Mouse (Mus musculus) embryo, embryonic 11 days (tissue): Measurements from ENCODE around the gene Gm10401.

ENCODE experiments used
- DNase-seq: peaks from one replicate; pipeline ENCODE4 v3.0.0-alpha.2; 2015

Gm10401 gene

DNA sequence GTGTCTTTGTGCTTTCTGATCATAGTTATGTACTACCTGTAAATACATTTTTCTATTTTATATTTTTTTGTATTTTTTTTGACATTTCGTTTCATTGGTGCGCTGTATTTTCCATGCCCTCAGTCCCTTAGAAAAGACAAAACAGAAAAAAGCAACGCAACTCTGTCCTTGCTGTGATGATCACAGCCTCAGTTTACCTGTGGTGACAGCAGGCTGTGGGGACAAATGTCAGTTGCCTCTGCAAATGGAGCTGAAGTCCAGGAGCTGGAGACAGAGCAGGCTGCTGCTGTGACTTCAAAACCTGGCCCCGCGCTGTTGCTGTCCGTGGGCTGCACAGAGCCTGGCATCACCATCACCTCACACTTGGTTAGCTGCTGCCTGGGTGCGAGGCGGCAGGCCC is at the start of gene Gm10401:
Gene Gm10401, minus strand, starts transcription at position 101 of the 400 bp plus-strand sequence.
- DNase-seq, result no peak

DNA sequence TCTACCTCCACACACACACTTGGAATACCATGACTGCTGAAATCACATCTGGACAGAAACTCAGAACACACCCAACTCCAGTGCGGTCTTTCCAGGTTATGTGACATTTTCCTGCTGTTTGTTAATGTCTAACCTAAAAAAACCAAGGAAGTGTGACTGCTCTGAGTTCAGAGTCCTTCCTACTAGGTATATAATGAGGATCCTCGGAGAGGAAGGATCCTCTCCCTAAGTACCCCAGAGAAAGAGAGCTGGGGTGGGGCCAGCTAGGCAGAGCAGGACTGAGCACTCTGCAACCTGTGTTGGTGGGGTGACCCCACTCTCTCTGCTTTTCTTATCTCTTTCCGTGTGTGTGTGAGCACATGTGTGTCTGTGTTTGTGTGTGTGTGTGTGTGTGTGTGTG is 49.3 kb upstream of the Gm10401 start:
- no peak for DNase-seq

DNA sequence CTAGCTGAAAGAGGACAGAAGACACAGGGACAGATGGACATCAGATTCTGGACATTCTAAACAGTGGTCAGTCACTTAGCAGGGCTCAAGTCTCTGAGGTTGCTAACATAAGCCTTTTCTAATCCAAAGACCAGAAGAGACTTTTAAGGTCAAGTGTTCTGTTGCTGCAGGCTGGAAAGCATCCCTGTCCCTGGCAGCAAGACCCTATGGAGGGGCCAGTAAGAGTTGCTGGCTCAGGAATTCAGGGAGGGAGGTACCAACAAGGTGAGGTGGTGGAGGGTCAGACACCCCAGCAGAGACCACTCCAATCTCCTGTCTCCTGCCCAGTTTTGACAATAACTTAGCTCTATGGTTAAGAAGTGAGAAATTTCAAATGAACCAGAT is 48.6 kb upstream of the Gm10401 start:
- no peak for DNase-seq

DNA sequence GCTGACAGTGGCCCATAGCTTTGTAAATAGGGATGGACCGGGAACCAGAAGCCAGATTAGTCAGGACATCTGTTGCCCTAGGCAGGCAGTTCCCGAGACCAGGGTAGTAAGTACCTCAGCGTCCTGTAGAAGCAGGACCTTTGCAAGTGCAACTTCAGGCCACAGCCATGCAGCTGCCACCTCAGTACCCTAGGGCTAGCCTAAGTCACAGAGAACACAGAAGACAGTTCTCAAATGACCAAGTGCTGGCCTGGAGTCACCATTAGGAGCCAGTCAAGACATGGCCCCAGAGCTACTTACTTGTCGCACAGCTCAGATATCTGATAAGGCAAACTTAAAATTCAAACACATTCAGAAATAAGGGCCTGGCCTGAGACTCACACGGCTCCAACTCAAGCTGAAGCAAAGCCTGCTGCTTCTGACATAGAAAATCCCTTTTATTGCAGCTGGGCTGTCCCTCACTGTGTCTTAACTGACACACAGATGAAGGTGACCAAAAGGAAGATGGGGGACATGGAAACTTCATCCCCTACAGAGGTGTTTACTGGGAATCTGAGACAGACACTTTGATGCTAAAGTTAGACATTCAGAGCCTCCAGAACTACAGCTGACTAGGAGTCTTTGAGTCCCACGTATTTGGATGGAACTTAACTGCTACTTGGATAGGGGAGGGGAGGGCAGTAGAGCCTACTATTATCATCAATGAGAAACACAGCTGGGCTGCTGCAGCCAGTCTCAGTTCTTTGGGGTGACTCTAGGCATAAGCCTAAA is 48.1 kb upstream of the Gm10401 start:
- no peak for DNase-seq

DNA sequence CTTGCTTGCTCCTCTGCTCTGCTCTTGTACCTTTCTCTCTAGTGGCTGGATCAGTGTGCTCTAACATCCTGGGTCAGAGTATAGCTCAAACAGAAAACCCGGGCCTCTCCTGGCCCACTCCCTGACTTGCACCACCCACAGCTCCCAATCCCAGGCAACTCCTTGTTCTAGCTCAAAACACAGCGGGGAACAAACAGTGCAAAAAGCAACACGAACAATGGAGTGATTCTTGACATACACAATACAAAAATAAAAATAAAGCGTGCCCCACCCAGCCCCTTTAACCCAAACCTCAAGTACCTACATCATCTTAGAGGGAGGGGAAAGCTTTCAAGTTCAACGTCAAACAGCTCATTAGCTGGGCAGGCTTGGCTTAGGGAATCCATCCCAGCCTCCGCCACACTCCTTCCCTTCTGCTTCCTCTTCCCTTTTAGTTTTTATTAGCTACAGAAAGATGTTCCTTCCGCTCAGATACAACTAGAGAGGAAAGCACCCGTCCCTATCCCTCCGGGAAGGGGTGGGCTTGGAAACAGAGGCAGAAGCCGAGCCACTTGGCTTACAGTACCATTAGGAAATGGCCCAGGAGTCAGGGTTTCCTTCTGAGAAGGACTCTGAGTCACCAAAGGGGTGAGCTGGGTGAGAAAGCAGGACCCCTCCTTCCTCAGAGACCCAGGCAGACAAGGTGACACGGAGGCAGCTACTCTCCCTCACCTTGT is 47.3 kb upstream of the Gm10401 start:
- no peak for DNase-seq

DNA sequence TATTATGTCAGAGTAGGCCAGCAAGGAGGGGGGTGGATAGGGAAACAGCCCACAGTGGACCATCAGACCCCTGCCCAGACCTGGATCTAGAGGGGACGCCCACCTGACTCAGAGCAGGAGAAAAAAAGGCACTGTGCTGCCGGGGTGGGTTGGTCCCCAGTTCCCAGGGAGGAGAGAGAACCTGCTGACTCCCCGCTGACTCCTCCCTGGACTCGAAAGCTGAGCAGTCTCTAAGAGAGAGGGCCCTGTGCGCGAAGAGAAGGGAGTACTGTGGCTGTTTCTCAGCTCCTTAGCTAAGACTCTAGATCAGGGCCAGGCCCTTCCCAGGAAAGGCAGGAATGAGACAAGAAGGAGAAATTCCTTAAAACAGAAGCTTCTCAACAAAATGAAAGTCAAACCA is 46.4 kb upstream of the Gm10401 start:
- DNase-seq, result no peak

DNA sequence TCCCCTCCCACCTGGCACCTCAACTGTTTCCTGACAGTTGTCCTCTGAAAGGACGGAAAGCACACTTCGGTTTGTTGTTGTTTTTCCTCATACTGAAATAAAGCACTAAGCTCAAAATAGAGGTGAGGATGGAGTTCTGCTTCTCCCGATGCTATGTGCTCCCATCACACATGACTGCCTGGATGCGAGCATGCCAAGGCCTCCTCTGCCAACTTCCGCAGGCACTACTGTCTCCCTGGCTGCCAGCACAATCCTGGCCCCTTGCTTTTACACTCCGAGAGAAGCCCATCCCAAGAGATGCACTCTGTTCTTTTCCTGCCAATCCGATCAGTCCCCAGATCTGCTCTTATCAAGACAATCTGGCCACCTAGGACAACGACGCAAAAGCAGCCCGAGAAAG is 45.5 kb upstream of the Gm10401 start:
- DNase-seq, result no peak

DNA sequence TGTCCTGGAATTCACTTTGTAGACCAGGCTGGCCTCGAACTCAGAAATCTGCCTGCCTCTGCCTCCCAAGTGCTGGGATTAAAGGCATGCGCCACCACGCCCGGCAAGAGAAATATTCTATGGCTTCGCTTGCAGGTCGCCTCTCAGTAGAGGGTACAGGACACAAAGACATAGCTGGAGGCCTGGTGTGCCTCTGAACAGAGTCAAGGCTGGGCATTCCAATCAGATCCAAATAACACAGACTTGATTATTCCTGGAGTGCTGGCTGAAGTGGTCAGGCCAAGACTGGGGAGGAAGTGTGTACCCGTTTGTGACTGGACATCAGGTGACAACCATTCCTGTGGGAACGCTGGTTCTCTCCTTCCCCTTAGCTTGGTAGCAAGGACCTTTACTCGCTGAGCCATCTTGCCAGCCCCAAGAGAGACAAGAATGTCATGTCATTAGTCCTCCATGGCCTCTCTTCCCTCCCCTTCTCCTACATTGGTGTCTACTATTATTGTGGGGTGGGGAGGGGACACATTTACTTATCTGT is 44.1 kb upstream of the Gm10401 start:
- DNase-seq, result no peak

DNA sequence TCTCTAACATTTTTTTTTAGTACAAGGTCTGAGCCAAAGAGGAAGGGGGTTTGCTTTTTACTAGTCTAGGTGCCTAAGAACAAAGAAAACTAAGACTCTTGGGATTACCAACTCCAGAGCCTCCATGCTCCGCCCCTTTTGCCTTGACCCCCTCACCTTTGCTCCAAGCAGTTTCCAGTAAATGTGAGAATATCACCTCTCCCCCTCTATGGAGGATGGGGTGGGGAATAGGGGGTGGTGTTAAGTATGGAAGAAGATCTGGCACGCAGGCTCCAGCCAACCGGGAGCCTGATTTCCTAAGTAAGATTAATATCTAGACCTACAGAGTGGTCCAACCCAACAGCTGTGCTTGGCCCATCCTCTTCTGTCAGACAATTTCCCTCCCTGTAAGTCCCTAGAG is 42.6 kb upstream of the Gm10401 start:
- no peak for DNase-seq

DNA sequence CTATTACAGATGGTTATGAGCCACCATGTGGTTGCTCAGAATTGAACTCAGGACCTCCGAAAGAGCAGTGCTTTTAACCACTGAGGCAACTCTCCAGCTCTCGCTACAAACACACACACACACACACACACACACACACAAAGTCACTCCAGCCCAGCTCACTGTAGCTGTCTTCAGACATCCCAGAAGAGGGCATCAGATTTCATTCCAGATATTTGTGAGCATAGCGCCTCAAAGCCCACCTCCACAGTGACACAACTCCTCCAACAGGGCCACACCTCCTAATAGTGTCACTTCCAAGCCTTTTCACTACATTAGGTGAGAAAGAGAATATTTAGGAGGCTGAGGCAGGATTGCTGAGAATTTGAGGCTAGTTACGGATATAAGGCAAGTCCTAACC is 41.0 kb upstream of the Gm10401 start:
- DNase-seq, result no peak

DNA sequence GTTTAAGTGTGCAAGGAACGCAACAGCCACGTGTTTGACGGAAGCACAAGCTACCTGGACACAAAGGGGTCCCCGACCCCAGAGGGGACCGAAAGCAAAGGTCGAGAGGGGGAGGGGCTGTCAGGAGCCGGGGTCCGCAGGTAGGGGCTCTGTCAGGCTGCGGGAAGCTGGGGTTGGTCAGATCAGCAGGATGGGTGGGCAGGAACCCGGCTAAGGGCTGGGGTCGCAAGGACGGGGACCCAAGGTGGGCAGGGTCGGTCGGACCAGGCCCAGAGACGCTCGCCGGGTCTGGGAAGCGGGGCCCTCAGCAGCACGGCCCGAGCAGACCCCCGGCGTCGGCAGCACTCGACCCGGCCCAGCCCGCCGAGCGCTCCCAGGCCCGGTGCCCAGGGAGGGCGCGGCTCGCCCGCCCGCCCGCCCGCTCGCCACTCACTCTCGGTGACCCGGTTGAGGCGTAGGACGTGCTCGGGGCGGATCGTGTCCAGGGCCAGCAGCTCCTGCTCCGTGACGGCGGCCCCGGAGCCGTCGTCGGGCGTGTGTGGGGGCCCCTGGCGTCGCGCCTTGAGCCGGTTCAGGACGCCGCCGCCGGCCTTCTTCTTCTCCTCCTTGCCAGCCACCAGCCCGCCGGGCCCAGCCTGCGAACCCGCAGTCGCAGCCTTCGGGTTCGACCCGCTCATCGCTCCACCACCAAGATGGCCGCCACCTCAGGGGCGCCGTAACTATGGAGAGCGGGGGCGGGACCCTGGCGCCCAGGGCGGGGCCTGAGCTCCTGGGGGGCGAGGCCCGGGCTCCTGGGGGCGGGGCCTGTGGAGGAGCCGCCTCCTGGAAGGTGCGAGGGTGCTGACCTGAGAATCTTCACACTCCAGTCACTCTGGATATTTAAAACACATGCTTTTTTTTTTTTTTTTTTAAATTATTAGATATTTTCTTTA is 36.4 kb upstream of the Gm10401 start, which contains the start of gene Unc119b:
Gene Unc119b, minus strand, starts transcription at position 742 of the 932 bp plus-strand sequence.
- DNase-seq, result peak; percentile 94

DNA sequence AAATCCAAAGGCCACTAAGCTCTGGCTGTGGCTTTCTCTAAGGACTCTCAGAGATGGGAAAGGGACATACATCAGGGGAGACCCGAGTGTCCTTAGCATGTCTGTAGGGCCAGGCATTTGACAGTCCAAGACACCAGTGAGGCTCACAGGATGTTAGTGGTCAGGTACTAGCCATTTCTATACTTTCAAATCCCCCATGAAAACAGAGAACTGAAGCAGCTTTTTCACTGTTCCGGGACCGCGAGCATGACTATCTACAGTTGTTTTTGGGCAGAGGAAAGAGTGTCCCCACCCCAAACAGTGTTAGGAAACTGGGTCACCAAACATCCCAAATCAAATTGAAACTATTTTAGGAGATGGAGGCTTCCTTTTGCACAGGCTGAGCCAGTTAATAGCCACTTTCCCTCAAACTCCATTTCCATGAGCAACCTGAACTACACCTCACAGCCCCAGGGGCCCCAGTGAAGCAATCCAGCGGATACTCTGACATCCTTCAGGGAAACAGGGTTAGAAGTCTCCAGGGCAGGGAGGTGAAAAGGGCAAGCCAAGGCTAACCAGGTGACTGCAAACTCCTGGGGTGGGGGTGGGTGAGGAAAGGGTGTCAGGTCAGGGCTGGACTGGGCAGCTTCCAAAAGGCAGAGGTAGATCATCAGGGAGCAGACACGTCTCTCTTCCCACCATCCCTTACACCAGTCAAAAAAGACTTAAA is 35.4 kb upstream of the Gm10401 start:
- DNase-seq, result no peak

DNA sequence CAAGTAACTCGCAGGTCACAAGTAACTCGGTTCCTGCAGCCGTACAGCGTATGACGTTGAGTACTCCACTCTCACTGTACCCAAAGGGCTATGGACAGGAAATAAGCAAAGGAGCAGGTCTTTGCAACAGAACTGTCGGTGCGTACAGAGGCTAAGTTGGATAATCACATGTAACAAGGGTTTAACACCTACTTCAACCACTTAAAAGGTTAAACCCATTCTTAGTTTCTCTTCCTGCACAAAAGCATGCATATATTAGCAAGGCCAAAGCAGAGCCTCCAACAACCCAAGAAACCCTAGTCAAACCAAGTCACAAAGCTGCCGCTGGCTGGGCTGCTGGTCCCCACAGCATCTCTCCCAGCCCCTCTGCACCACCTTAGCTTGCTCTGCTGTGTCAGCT is 34.4 kb upstream of the Gm10401 start:
- DNase-seq, result no peak

DNA sequence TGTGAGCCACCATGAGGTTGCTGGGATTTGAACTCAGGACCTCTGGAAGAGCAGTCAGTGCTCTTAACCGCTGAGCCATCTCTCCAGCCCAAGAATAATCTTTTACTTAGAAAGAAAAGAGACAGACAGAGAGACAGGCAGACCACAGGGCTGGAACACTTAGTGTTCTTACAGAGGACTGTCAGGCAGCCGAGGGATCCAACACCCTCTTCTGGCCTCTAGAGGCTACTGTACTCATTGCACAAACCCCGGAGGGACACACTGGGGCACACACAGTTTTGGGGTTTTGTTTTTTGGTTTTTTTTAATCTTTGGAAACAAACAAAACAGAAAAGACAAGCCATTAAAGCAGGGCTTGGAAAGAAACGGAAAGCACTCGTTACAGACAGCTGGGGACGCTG is 31.2 kb upstream of the Gm10401 start:
- DNase-seq, result no peak

DNA sequence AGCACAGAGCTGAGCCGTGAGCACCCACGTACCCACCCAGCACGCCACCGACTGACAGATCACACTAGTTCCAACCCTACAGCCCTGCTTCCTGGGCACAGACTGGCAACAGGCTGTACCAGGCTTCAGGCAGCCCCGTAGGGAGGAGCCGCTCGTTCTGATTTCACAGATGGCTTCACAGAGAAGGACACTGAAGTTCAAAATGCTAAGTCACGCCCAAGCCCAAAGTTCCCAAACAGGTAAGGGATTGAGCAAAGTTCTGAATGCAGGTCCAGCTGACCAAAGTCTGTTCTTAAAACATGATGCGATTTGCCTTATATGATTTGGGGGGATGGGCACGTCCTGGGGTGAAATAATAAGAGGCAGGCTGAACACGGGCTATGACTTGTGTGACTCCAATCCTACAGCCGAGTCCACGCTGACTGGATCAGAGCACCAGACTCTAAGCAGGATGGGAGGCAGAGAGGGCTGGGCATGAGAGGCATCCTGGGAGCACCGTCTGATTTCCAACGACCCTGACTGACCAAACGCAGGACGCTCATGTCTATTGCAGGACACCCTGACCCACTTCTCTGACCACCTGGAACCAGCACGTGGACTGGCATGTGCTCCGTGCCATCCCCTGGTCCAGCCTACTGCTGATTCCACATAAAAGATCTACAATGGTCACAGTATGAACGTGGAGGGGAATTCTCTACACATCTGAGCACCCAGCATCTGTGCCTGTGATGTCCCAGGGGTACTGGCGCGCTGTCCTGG is 29.5 kb upstream of the Gm10401 start:
- no peak for DNase-seq

DNA sequence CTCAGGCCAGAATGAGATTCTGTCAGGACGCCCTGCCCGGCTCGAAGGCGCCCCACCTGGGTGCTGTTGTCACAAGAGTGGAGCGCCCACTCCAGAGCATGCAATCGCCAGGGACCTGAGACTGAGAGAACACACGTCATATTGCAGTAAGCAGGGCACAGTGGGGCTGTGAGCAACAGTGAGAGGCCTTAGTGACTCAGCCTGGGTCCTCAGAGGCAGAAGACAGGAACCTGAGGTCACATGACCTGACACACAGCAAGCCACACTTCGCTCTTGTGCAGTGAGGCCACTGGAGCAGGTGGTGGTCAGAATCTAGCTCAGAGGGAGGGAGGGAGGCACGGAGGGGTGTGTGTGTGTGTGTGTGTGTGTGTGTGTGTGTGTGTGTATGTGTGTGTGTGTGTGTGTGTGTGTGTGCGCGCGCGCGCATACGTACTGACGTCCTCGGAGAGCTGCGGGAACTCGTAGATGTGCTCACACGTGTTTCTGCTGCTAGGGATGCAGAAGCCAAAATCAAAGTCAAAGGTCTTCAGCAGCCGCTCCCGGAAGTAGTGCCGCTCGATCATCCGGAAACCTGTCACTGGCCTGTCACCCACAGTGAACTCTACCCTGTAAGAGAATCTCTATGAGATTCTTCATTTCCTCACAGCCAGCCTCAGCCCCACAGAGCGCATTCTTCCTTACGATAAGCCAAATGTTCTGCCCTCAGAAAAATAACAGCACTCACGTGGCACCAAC is 28.6 kb upstream of the Gm10401 start:
- no peak for DNase-seq

DNA sequence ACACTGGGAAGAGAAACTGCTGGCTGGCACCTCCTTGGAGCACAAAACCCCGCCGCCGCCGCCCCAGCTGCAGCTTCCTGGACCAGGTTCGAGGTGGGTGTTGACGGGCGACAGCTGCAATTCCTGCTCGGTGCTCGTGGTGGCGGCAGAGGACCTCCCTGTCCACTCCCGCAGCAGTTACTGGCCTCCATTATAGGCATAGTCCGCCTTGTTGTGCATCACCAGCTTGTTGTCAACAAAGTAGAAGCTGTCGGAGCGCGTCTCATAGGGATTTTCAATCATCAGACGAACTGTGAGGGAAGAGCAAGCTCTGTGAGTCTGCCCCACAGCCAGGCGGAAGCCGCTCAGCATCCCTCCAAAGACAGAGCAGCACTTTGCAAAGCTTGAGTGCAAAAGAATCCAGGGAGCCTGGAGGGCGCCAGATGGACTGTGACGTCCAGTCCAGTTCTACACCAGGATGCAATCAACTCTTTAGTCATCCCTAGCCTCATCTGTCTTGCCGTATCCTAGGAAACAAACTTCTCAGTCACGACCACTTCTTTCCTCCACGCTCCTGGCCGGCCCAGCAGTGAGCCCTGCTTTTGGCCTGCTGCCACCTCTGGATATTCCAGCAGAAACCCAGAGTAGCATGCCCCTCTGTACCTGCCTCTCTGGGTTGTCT is 27.2 kb upstream of the Gm10401 start:
- peak; percentile 84 for DNase-seq

DNA sequence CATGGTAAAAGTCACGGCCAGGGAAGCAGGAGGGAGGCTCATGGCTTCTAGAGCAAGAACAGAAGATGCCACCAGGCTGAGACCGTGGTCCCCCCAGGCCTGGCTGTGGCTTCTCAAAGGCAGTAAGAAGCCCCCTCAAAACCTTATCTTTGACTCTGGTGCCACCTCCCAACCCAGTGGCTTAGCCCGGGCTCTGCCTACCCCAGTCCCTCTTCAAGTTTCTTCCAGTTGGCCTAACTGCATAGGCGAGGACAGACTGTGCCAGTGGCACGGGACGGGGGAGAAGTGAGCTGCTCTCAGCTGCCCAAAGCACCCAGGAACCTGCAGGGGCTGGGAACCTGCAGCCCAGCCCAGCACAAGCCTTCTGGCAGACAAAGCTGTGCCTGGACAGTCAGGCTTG is 26.6 kb upstream of the Gm10401 start:
- DNase-seq, result no peak

DNA sequence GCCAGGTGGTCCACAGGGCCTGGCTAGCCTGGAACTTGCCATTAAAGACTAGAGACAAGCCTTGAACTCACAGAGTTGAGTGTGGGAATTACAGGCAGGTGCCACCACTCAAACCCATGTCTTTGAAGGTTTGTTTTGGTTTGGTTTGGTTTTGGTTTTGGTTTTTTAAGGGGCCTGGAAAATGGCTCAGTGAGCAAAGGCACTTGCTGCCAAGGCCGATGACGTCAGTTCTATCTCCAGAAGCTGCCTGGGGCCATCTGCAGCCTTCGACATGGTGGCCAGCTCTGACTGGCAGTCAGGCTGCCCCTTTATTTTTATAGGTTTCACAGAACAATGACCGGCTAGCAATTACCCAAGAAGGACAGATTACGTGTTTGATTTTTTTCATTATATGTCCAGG is 22.9 kb upstream of the Gm10401 start:
- DNase-seq, result no peak

DNA sequence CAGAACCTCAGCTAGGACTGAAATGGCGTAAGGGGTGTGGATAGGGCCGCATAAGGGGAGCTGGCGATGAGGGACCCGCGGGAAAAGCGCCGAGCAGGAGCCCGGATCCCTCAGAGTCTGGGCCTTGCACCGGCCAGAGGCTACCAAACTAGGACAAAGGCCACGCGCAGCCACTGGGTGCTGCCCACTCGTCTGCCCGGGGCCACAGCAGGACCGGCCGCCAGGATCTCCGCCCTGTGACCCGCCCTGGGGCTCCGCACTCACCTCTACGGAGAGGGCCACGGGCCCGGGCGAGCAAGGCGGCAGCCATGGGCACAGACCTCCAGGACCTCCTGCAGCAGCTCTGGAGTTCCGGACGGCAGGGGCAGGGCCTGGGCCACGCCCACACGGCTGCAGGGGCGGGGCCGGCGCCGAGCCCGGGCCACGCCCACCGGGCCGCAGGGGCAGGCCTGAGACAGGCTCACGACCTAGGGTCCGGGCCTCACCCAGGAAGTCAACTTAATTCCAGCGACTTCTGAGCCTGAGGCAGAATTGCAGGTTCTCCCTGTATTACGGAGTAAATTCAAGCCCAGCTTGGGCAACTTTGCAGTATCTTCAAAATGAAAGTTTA is 21.0 kb upstream of the Gm10401 start, which contains the start of gene Acads:
Gene Acads, minus strand, starts transcription at position 386 of the 610 bp plus-strand sequence.
- DNase-seq, result peak; percentile 91
